Mouse (Mus musculus) testis, adult 2 months (tissue): ENCODE measurements around the gene Vmn2r25.
"Not testable (repeated sequence)": the region's sequence is repeated elsewhere in the genome, so short reads cannot be mapped to it uniquely, and the experiment has no call there.

Source experiments
- CTCF ChIP-seq: fragments of 200-500 bp; IDR thresholded peaks from 2 replicates; pipeline ENCODE4 v1.5.1; 2012; ENCODE audit warnings: low read depth, mild to moderate bottlenecking, inconsistent platforms, low read length, moderate library complexity; ENCODE audit not compliant: control insufficient read depth, insufficient read depth, insufficient replicate concordance
- POLR2A ChIP-seq: fragments of 200-500 bp; IDR thresholded peaks from 2 replicates; pipeline ENCODE4 v1.6.1; 2012; ENCODE audit warnings: low read depth, mild to moderate bottlenecking, inconsistent platforms, low read length, moderate library complexity; ENCODE audit not compliant: control insufficient read depth

DNA sequence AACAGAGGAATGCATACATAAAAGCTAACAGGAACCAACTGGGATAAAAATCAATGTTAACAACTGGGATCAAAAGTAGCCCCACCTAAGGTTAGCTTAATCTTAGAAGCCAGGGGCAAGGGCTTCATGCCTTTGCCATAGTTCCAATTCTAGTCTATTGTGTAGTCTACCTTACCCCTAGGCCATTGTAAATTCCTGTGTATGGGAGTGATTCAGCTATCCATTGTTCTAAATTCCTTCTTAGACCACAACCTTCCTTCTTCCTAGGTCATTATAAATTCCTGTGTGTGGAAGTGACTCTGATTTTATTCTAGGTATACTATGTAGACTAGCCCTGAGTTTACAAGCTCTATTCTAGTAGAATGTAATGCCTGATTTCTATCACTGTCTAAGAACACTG, 43.0 kb downstream of the Vmn2r25 start:
- not testable (repeated sequence) for TF ChIP-seq POLR2A, CTCF
